Mouse (Mus musculus) limb, embryonic 15.5 days (tissue): ENCODE data around the gene Mapk1. TPM values are rescaled to one million over a fixed set of nuclear protein-coding genes. Genes with fewer than 3 reads are reported as not detected.

ENCODE experiments used
- ATAC-seq: fragments of 200-750 bp; cut with Nextera tagmentation; 2 replicates; pipeline ENCODE4 v1.8.0; 2017; ENCODE audit warnings: low read depth, moderate TSS enrichment; ENCODE audit not compliant: insufficient number of reproducible peaks, low FRiP score, low TSS enrichment
- H3K27ac ChIP-seq: fragments of 300-500 bp; sonication (generic); 2 replicates; pipeline ENCODE4 v1.5.1; 2015; ENCODE audit warnings: moderate library complexity, mild to moderate bottlenecking, inconsistent platforms
- H3K27me3 ChIP-seq: fragments of 300-500 bp; sonication (generic); 2 replicates; pipeline ENCODE4 v1.6.1; 2015; ENCODE audit warnings: inconsistent platforms
- H3K36me3 ChIP-seq: fragments of 300-500 bp; sonication (generic); 2 replicates; pipeline ENCODE4 v1.6.1; 2015; ENCODE audit warnings: inconsistent platforms
- H3K4me1 ChIP-seq: fragments of 300-500 bp; sonication (generic); 2 replicates; pipeline ENCODE4 v1.6.1; 2015; ENCODE audit warnings: inconsistent platforms
- H3K4me2 ChIP-seq: fragments of 300-500 bp; sonication (generic); 2 replicates; pipeline ENCODE4 v1.6.1; 2015; ENCODE audit warnings: mild to moderate bottlenecking, inconsistent platforms
- H3K4me3 ChIP-seq: fragments of 300-500 bp; sonication (generic); 2 replicates; pipeline ENCODE4 v1.5.1; 2015; ENCODE audit warnings: mild to moderate bottlenecking, inconsistent platforms
- H3K9ac ChIP-seq: fragments of 300-500 bp; sonication (generic); 2 replicates; pipeline ENCODE4 v1.6.1; 2015; ENCODE audit warnings: inconsistent platforms
- H3K9me3 ChIP-seq: fragments of 300-500 bp; sonication (generic); 2 replicates; pipeline ENCODE4 v1.6.1; 2016; ENCODE audit warnings: inconsistent platforms
- WGBS: fragments of 180-500 bp; shearing (Covaris S2); methylation state at CpG from one replicate; pipeline ENCODE4 v1.1.7; 2015; 5-methylcytosine and 5-hydroxymethylcytosine counted together
- polyA plus RNA-seq: library from polyadenylated mRNA; unstranded; fragments of >200 nt; fragmentation: Nextera tagmentation; extraction: Ambion mirVana; gene quantifications from 2 replicates; pipeline ENCODE4 v1.2.1, GENCODE M21; 2015

Gene Mapk1
- polyA plus RNA-seq, 1 experiment from 2014 or later = 161 TPM

GRCm38 (mm10) chr16:17096938-17097337 lies 113.8 kb downstream of the Mapk1 start:
- Histone ChIP-seq H3K4me2 (no peak overlapping the region), H3K9ac (no peak overlapping the region), H3K4me1 (no peaks in the 10 kb centered on the region), H3K4me3 (no peak overlapping the region), H3K9me3 (no peaks in the 10 kb centered on the region), H3K27me3 (no peaks in the 10 kb centered on the region), H3K27ac (no peak overlapping the region), H3K36me3 (peaks cover 93% of the 10 kb centered on the region)
- 96% methylated on average over 3 of the region's 3 CpGs for WGBS
- ATAC-seq = no peak

Other genes with a start within 250 kb of the Mapk1 start
- gene Spag6l, start 153.9 kb upstream of the Mapk1 start, polyA plus RNA-seq = not detected in 2 replicates
- 0.52 and 0.62 TPM in 2 replicates for gene Igll1, start 119.4 kb upstream of the Mapk1 start, polyA plus RNA-seq
- 72.0 and 76.4 TPM in 2 replicates for gene Top3b, start 112.6 kb upstream of the Mapk1 start, polyA plus RNA-seq
- 2.0 and 2.4 TPM in 2 replicates for gene Vpreb1, start 112.5 kb upstream of the Mapk1 start, polyA plus RNA-seq
- gene Ppm1f, start 86.9 kb upstream of the Mapk1 start, polyA plus RNA-seq = 28.6 and 29.6 TPM in 2 replicates
- 19.4 and 26.2 TPM in 2 replicates for gene Ypel1, start 86.3 kb downstream of the Mapk1 start, polyA plus RNA-seq
- 130 and 134 TPM in 2 replicates for gene Ppil2, start 127.9 kb downstream of the Mapk1 start, polyA plus RNA-seq
- 15.6 and 19.2 TPM in 2 replicates for gene 2610318N02Rik, start 141.8 kb downstream of the Mapk1 start, polyA plus RNA-seq
- 66.9 and 70.1 TPM in 2 replicates for gene Sdf2l1, start 149.0 kb downstream of the Mapk1 start, polyA plus RNA-seq
- gene Ydjc, start 161.2 kb downstream of the Mapk1 start, polyA plus RNA-seq = 14.0 and 14.3 TPM in 2 replicates
- 0.63 and 0.93 TPM in 2 replicates for gene Ccdc116, start 163.8 kb downstream of the Mapk1 start, polyA plus RNA-seq
- 313 and 321 TPM in 2 replicates for gene Ube2l3, start 219.3 kb downstream of the Mapk1 start, polyA plus RNA-seq
- gene Rimbp3, start 225.2 kb downstream of the Mapk1 start, polyA plus RNA-seq = 0.27 and 0.32 TPM in 2 replicates